Mouse (Mus musculus): ENCODE results near the gene Pkn1. TPM values are rescaled to one million over a fixed set of nuclear protein-coding genes. Genes with fewer than 3 reads are reported as not detected.

The Pkn1 gene
- polyA plus RNA-seq, 1 experiment, result 60.8 TPM

GRCm38 (mm10) chr8:83649699-83650098 is 49.3 kb downstream of the Pkn1 start:
- TF ChIP-seq POLR2A (IDR thresholded peaks at IDR 0.05; ENCODE audit: extremely low read depth, insufficient read depth, low read length), result no peak
- no peak for TF ChIP-seq CTCF (IDR thresholded peaks at IDR 0.05; ENCODE audit: extremely low read depth, insufficient read depth, low read length)
- Histone ChIP-seq H3K4me1 (ENCODE audit: control insufficient read depth, insufficient read depth, low read length) (peaks cover 2% of the 10 kb centered on the region; the same call in 1 of the 2 replicates), H3K4me3 (ENCODE audit: insufficient read depth, low read length) (no peak overlapping the region), H3K27ac (ENCODE audit: insufficient read depth, low read length) (no peak overlapping the region)

- H3K27ac ChIP-seq (ENCODE audit: insufficient read depth, low read length), result no peak overlapping the region
- H3K4me1 ChIP-seq (ENCODE audit: control insufficient read depth, insufficient read depth, low read length), result peaks cover 2% of the 10 kb centered on the region; the same call in 1 of the 2 replicates
- no peak for TF ChIP-seq CTCF (IDR thresholded peaks at IDR 0.05; ENCODE audit: extremely low read depth, insufficient read depth, low read length)
- TF ChIP-seq POLR2A (IDR thresholded peaks at IDR 0.05; ENCODE audit: extremely low read depth, insufficient read depth, low read length), result no peak
- H3K4me3 ChIP-seq (ENCODE audit: insufficient read depth, low read length), result no peak overlapping the region
Measured at GRCm38 (mm10) chr8:83648031-83648430, 50.9 kb downstream of the Pkn1 start.

GRCm38 (mm10) chr8:83647511-83647910 is 51.5 kb downstream of the Pkn1 start:
- Histone ChIP-seq H3K4me3 (ENCODE audit: insufficient read depth, low read length) (no peak overlapping the region), H3K27ac (ENCODE audit: insufficient read depth, low read length) (no peak overlapping the region), H3K4me1 (ENCODE audit: control insufficient read depth, insufficient read depth, low read length) (peaks cover 2% of the 10 kb centered on the region; the same call in 1 of the 2 replicates)
- no peak for TF ChIP-seq CTCF (IDR thresholded peaks at IDR 0.05; ENCODE audit: extremely low read depth, insufficient read depth, low read length)
- no peak for TF ChIP-seq POLR2A (IDR thresholded peaks at IDR 0.05; ENCODE audit: extremely low read depth, insufficient read depth, low read length)

- Histone ChIP-seq H3K4me3 (ENCODE audit: insufficient read depth, low read length) (no peak overlapping the region), H3K4me1 (ENCODE audit: control insufficient read depth, insufficient read depth, low read length) (no peaks in the 10 kb centered on the region), H3K27ac (ENCODE audit: insufficient read depth, low read length) (no peak overlapping the region)
- TF ChIP-seq POLR2A (IDR thresholded peaks at IDR 0.05; ENCODE audit: extremely low read depth, insufficient read depth, low read length) (no peak), CTCF (IDR thresholded peaks at IDR 0.05; ENCODE audit: extremely low read depth, insufficient read depth, low read length) (no peak)
Measured at GRCm38 (mm10) chr8:83639649-83640048, 59.3 kb downstream of the Pkn1 start.

GRCm38 (mm10) chr8:83638856-83639255 is 60.1 kb downstream of the Pkn1 start:
- Histone ChIP-seq H3K27ac (ENCODE audit: insufficient read depth, low read length) (no peak overlapping the region), H3K4me3 (ENCODE audit: insufficient read depth, low read length) (no peak overlapping the region)
- TF ChIP-seq CTCF (IDR thresholded peaks at IDR 0.05; ENCODE audit: extremely low read depth, insufficient read depth, low read length), result no peak
- TF ChIP-seq POLR2A (IDR thresholded peaks at IDR 0.05; ENCODE audit: extremely low read depth, insufficient read depth, low read length), result no peak

GRCm38 (mm10) chr8:83632083-83632707 is 66.8 kb downstream of the Pkn1 start:
- Histone ChIP-seq H3K4me1 (ENCODE audit: control insufficient read depth, insufficient read depth, low read length) (no peaks in the 10 kb centered on the region), H3K4me3 (ENCODE audit: insufficient read depth, low read length) (no peak overlapping the region), H3K27ac (ENCODE audit: insufficient read depth, low read length) (no peak overlapping the region)
- no peak for TF ChIP-seq CTCF (IDR thresholded peaks at IDR 0.05; ENCODE audit: extremely low read depth, insufficient read depth, low read length)
- no peak for TF ChIP-seq POLR2A (IDR thresholded peaks at IDR 0.05; ENCODE audit: extremely low read depth, insufficient read depth, low read length)

More at GRCm38 (mm10) chr8:83638856-83639255, 60.1 kb downstream of the Pkn1 start:
- no peaks in the 10 kb centered on the region for H3K4me1 ChIP-seq (ENCODE audit: control insufficient read depth, insufficient read depth, low read length)

- no peaks in the 10 kb centered on the region for H3K4me1 ChIP-seq (ENCODE audit: control insufficient read depth, insufficient read depth, low read length)
- no peak overlapping the region for H3K4me3 ChIP-seq (ENCODE audit: insufficient read depth, low read length)
- TF ChIP-seq CTCF (IDR thresholded peaks at IDR 0.05; ENCODE audit: extremely low read depth, insufficient read depth, low read length) (no peak), POLR2A (IDR thresholded peaks at IDR 0.05; ENCODE audit: extremely low read depth, insufficient read depth, low read length) (no peak)
- no peak overlapping the region for H3K27ac ChIP-seq (ENCODE audit: insufficient read depth, low read length)
Measured at GRCm38 (mm10) chr8:83625676-83626299, 73.2 kb downstream of the Pkn1 start.

- no peak overlapping the region for H3K4me3 ChIP-seq (ENCODE audit: insufficient read depth, low read length)
- no peak overlapping the region for H3K27ac ChIP-seq (ENCODE audit: insufficient read depth, low read length)
- TF ChIP-seq CTCF (IDR thresholded peaks at IDR 0.05; ENCODE audit: extremely low read depth, insufficient read depth, low read length), result peak; percentile 72
- TF ChIP-seq POLR2A (IDR thresholded peaks at IDR 0.05; ENCODE audit: extremely low read depth, insufficient read depth, low read length), result no peak
- no peaks in the 10 kb centered on the region for H3K4me1 ChIP-seq (ENCODE audit: control insufficient read depth, insufficient read depth, low read length)
Measured at GRCm38 (mm10) chr8:83624739-83625138, 74.2 kb downstream of the Pkn1 start.

GRCm38 (mm10) chr8:83623549-83623948 is 75.4 kb downstream of the Pkn1 start:
- H3K4me3 ChIP-seq (ENCODE audit: insufficient read depth, low read length), result no peak overlapping the region
- H3K4me1 ChIP-seq (ENCODE audit: control insufficient read depth, insufficient read depth, low read length), result no peaks in the 10 kb centered on the region
- no peak overlapping the region for H3K27ac ChIP-seq (ENCODE audit: insufficient read depth, low read length)
- no peak for TF ChIP-seq CTCF (IDR thresholded peaks at IDR 0.05; ENCODE audit: extremely low read depth, insufficient read depth, low read length)
- TF ChIP-seq POLR2A (IDR thresholded peaks at IDR 0.05; ENCODE audit: extremely low read depth, insufficient read depth, low read length), result no peak

All from cortical plate, adult 2 months (tissue).